In genomic region chr7:140179176-140179575, GRCm38 (mm10) we compare ENCODE assay signal across 14 mouse cellular contexts.
DNase-seq lines count a peak whose midpoint lies in the region.
"Had no signal": no experiment of that assay in that cellular context is flagged by ENCODE, and none has a peak within 500 bp of the region (broad histone marks: within the 10 kb centered on the region; RNA-seq: fewer than 3 reads in every experiment).

No protein-coding gene starts in this region.

- DNase-seq in kidney, adult 18-20 months = peak; percentile 73
- DNase-seq in kidney, postnatal 4 days = no peak
- DNase-seq in kidney, adult 9 months = peak; percentile 94
- DNase-seq in kidney, postnatal 10 days = peak; percentile 9
- DNase-seq in kidney, postnatal 36 days = peak; percentile 89 to 90
- DNase-seq in cerebellum, adult 11-12 months = no peak
- DNase-seq: adrenal gland, adult 8-10 months; adrenal gland, postnatal 25 days; cerebellum, adult 2 months; cerebellum, postnatal 10 days; cerebellum, postnatal 36 days; embryo, embryonic 11 days; gastrocnemius, postnatal 25 days; heart, adult 2 months had no signal

Comparison
In these comparisons a context has a peak if more than half of its experiments do, and no peak if none do; other contexts are left out.
1. DNase-seq: peak in kidney, adult 18-20 months (single experiment), kidney, adult 9 months (single experiment), kidney, postnatal 10 days (single experiment) and kidney, postnatal 36 days (2 of 2); none in kidney, postnatal 4 days (0 of 2) and cerebellum, adult 11-12 months (single experiment).